Mouse (Mus musculus) heart, embryonic 14.5 days (tissue): ENCODE measurements at regions not wholly inside any gene's neighbourhood (a gene's known extent, or its start where the extent isn't known, plus 50 kb on each side); places are given as distances from the start of the nearest gene placed in this dataset.

ENCODE experiments used
- ATAC-seq: fragments of 200-750 bp; cut with Nextera tagmentation; 2 replicates; pipeline ENCODE4 v1.8.0; 2017; ENCODE audit warnings: low read depth, moderate TSS enrichment; ENCODE audit not compliant: insufficient number of reproducible peaks, insufficient read depth, low FRiP score
- H3K27ac ChIP-seq, 2 experiments: fragments of 200-500 bp in 1 of 2; fragments of 300-500 bp in 1 of 2; sonication (generic) in 1 of 2; replicated peaks in 1 of 2; 2 replicates each; pipeline ENCODE4 v1.5.1; 2012 to 2014; ENCODE audit warnings: low read depth in 2 of 2, low read length in 2 of 2, control low read depth in 1 of 2, mild to moderate bottlenecking in 1 of 2, mixed read lengths in 1 of 2; ENCODE audit not compliant: control insufficient read depth in 1 of 2, insufficient read depth in 1 of 2
- H3K27me3 ChIP-seq: fragments of 300-500 bp; sonication (generic); 2 replicates; pipeline ENCODE4 v1.6.1; 2014; ENCODE audit warnings: mild to moderate bottlenecking, low read length, control low read depth; ENCODE audit not compliant: control insufficient read depth, insufficient read depth
- H3K36me3 ChIP-seq: fragments of 300-500 bp; sonication (generic); 2 replicates; pipeline ENCODE4 v1.6.1; 2014; ENCODE audit warnings: mild to moderate bottlenecking, control low read depth, low read length, mixed read lengths; ENCODE audit not compliant: control insufficient read depth, insufficient read depth
- H3K4me1 ChIP-seq, 2 experiments: fragments of 200-500 bp in 1 of 2; fragments of 300-500 bp in 1 of 2; sonication (generic) in 1 of 2; 2 replicates each; pipeline ENCODE4 v1.6.1; 2012 to 2014; ENCODE audit warnings: low read length in 2 of 2, control low read depth in 1 of 2, mixed read lengths in 1 of 2; ENCODE audit not compliant: control insufficient read depth in 2 of 2, insufficient read depth in 2 of 2
- H3K4me2 ChIP-seq: fragments of 300-500 bp; sonication (generic); 2 replicates; pipeline ENCODE4 v1.6.1; 2014; ENCODE audit warnings: mild to moderate bottlenecking, low read length
- H3K4me3 ChIP-seq, 2 experiments: fragments of 200-500 bp in 1 of 2; fragments of 300-500 bp in 1 of 2; sonication (generic) in 1 of 2; 2 replicates each; pipeline ENCODE4 v1.5.1; 2012 to 2014; ENCODE audit warnings: low read length in 2 of 2, mild to moderate bottlenecking in 2 of 2, control low read depth in 1 of 2, low read depth in 1 of 2, moderate library complexity in 1 of 2; ENCODE audit not compliant: control insufficient read depth in 1 of 2, insufficient read depth in 1 of 2
- H3K9ac ChIP-seq: fragments of 300-500 bp; sonication (generic); 2 replicates; pipeline ENCODE4 v1.6.1; 2014; ENCODE audit warnings: mild to moderate bottlenecking, low read length
- H3K9me3 ChIP-seq: fragments of 300-500 bp; sonication (generic); 2 replicates; pipeline ENCODE4 v1.6.1; 2016; ENCODE audit warnings: low read length, control low read depth; ENCODE audit not compliant: control insufficient read depth
- whole genome bisulfite sequencing: fragments of 180-500 bp; shearing (Covaris S2); extraction: QIAGEN DNeasy Blood & Tissue Kit; methylation state at CpG from one replicate; pipeline ENCODE4 v1.1.7; 2014; 5-methylcytosine and 5-hydroxymethylcytosine counted together

DNA sequence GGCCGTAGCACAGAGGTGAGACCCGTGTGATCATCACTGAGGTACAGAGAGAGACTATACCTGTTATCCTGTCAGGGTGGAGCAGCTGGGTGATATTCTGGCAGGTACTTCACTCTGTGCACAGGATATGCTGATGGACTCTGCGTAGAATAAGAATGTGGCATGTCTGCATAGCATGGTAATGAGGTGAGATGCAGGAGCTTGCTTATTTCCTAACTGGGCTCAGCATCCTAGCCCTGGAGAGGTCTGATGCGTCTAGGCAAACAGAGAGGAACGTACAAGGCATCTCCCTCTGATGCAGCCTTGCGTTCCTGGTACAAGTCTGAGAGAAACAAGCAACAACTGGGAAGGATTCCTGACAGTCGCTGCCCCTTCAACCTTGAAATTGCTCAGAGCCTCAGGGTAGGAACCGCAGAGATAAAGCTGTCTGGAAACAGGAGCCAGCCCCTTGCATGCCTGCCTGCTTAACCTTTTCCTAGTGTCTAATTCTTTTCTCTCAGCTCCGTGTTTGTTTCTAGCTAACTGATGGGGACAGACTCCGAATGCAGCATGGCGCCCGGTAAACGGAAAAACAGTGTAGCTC lies 259.3 kb downstream of the Med10 start:
- H3K4me2 ChIP-seq, result no peak overlapping the region
- H3K9me3 ChIP-seq, result no peaks in the 10 kb centered on the region
- H3K36me3 ChIP-seq, result no peaks in the 10 kb centered on the region
- H3K27me3 ChIP-seq, result no peaks in the 10 kb centered on the region
- WGBS, result 54% methylated on average over 13 of the region's 13 CpGs
- H3K9ac ChIP-seq, result no peak overlapping the region
- ATAC-seq, result no peak
- no peak overlapping the region for H3K27ac ChIP-seq
- no peaks in the 10 kb centered on the region for H3K4me1 ChIP-seq
- H3K4me3 ChIP-seq, result no peak overlapping the region

DNA sequence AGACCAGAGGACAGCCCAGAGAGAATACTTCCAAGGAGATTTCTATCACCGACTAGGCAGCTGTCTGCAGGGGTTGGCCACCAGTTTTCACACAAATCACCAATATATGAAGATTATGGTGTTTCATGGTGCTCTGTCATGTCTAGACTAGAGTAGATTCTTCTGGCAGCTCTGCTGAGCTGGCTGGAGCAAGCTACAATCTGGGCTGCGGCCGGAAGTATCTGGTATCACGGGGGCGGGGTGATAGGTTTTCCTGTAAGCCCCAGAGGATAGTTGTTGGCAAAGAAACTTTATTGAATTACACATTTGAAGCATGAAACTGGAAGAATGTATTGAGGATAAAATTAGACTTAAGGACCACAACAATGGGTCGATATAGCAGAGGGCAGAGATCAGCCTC lies 271.5 kb downstream of the Med10 start:
- Histone ChIP-seq H3K4me1 (peaks cover 0 to 3% of the 10 kb centered on the region in 2 experiments; a peak in 1 of 4 replicates), H3K4me2 (no peak overlapping the region), H3K36me3 (no peaks in the 10 kb centered on the region), H3K9ac (no peak overlapping the region), H3K9me3 (no peaks in the 10 kb centered on the region), H3K4me3 (no peak overlapping the region), H3K27me3 (no peaks in the 10 kb centered on the region), H3K27ac (no peak overlapping the region)
- no peak for ATAC-seq
- 58% methylated on average over 6 of the region's 6 CpGs for WGBS

DNA sequence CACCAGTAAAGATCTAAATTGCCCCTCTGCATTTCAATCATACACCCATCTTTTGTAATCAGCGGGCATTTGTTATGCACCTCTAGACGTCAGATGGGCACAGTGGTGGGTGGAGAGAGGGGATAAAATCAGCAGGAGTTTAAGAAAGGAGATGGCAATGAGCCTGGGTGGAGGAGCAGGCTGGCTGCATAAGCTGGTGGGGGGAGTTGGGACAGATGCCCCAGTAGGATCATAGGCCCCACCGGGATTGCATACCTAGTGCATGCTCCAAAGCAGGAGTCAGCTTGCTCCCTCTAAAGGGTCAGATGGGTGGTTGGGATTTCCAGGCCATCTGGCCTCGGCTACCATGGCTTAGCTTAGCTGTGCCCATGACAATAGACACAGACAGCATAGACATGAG lies 273.2 kb downstream of the Med10 start:
- 76% methylated on average over 4 of the region's 4 CpGs for WGBS

DNA sequence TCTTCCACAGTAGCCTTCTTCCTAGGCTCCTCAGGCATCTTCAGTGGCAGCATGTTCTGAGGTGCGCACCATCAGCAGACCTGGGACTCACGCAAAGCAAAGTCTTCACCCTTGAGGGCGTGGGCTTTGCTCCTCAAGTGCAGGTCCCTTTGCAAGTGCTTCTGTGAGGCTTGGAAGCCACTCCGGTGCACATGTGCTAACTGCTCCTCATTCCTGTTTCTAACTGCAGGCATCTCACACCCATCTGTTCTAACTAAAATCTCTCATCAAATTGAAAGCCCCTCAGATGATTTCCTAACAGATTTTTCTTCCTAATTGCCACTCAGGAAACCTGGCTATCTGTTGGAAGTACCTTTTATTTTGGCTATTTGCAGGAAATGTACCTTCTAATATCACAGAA lies 278.9 kb downstream of the Med10 start:
- no peaks in the 10 kb centered on the region for H3K36me3 ChIP-seq
- H3K27me3 ChIP-seq, result no peaks in the 10 kb centered on the region
- no peak overlapping the region for H3K4me3 ChIP-seq
- no peaks in the 10 kb centered on the region for H3K9me3 ChIP-seq
- 83% methylated on average over 4 of the region's 4 CpGs for WGBS
- H3K27ac ChIP-seq, result no peak overlapping the region
- H3K9ac ChIP-seq, result no peak overlapping the region
- H3K4me2 ChIP-seq, result no peak overlapping the region
- no peak for ATAC-seq
- no peaks in the 10 kb centered on the region for H3K4me1 ChIP-seq

More for the DNA sequence above, 273.2 kb downstream of the Med10 start:
- H3K36me3 ChIP-seq, result no peaks in the 10 kb centered on the region
- no peak overlapping the region for H3K27ac ChIP-seq
- H3K9ac ChIP-seq, result no peak overlapping the region
- H3K27me3 ChIP-seq, result no peaks in the 10 kb centered on the region
- ATAC-seq, result no peak
- no peak overlapping the region for H3K4me3 ChIP-seq
- H3K4me1 ChIP-seq, result peaks cover 0 to 3% of the 10 kb centered on the region in 2 experiments; a peak in 1 of 4 replicates
- no peaks in the 10 kb centered on the region for H3K9me3 ChIP-seq
- H3K4me2 ChIP-seq, result no peak overlapping the region

DNA sequence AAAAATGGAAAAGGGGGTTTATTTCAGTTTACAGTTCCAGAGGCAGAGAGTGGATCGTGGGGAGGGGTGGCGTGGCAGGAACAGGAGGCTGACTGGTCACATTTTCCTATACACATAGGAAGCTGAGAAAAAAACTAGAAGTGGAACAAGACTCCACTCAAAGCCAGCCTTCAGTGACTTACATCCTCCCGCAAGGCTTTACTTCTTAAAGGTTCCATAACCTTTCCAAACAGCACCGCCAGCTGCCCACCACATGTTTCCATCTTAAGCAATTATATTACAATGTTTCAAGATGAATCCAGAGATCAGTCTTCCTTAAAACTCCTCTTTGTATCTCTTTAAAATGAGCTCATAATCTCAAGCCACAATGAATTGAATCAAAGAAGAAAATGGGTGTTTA lies 290.7 kb downstream of the Med10 start:
- Histone ChIP-seq H3K4me3 (no peak overlapping the region), H3K27me3 (no peaks in the 10 kb centered on the region), H3K4me1 (no peaks in the 10 kb centered on the region), H3K27ac (no peak overlapping the region), H3K9ac (no peak overlapping the region), H3K4me2 (no peak overlapping the region), H3K9me3 (no peaks in the 10 kb centered on the region), H3K36me3 (no peaks in the 10 kb centered on the region)
- WGBS, result 54% methylated on average over 4 of the region's 4 CpGs
- ATAC-seq, result no peak

DNA sequence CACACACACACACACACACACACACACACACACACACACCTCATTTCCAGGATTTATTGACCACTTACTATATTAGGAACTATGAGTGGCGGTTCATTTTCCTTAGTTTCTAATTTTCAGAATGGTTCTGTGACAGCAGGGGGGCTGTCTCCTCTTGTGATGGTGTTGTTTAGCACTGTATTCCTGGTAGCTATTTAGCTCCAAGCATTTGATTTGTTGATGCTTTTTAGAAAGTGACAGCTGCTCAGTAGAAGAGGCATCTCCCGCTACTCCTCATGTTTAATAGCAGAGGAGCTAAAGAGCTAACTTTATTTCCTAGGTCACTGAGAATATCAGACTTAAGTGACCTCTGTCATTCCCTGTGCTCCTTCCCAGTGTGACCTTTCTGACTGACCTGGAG lies 291.8 kb downstream of the Med10 start:
- Histone ChIP-seq H3K4me3 (no peak overlapping the region), H3K9me3 (no peaks in the 10 kb centered on the region)

DNA sequence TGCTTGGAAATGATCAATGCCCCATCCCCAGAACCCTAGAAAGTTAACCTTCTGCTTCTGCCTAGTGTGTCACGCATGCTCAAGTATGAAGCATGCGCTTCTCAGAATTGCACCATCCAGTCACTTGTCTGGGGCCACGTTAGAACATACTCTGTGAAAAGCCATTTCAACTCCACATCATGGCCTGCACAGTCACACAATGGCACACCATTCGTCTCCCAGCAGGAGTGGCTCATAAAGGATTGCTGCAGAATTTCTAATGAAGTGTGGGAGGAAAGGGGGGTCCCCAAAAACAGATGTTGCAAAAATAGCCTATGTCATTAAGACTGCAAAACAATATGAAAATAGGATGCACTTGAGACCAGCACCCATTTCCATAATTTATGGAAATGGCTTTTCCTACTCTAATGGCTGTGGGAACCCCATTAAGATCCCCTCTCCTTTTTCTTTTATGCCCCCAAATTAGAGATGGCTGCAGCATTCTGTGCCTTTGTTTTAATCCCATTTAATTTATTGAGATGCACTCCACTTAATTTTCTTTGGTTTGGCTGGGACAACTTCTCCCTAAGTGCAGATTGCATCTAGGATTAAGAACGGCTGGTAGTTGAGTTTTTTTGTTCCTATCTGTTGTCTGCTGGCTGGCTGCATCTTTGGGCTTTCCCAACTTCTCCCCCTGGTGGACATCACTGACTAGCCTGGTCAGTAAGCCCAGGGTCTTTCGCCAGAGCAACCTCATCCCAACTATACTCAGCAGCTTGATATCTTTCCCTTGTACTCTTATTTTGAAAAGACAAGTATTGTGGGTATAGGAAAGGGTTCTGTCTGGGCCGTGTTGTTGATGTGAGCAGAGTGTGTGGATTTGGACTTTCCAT lies 294.5 kb downstream of the Med10 start:
- no peaks in the 10 kb centered on the region for H3K36me3 ChIP-seq
- no peak overlapping the region for H3K9ac ChIP-seq
- no peak overlapping the region for H3K27ac ChIP-seq
- no peaks in the 10 kb centered on the region for H3K4me1 ChIP-seq
- no peaks in the 10 kb centered on the region for H3K9me3 ChIP-seq
- H3K4me2 ChIP-seq, result no peak overlapping the region
- H3K4me3 ChIP-seq, result no peak overlapping the region
- 59% methylated on average over 7 of the region's 7 CpGs for WGBS
- ATAC-seq, result no peak
- H3K27me3 ChIP-seq, result no peaks in the 10 kb centered on the region

More for the DNA sequence above, 291.8 kb downstream of the Med10 start:
- no peaks in the 10 kb centered on the region for H3K27me3 ChIP-seq
- no peak overlapping the region for H3K9ac ChIP-seq
- H3K27ac ChIP-seq, result no peak overlapping the region
- ATAC-seq, result no peak
- H3K4me1 ChIP-seq, result no peaks in the 10 kb centered on the region
- H3K4me2 ChIP-seq, result no peak overlapping the region
- WGBS, result 67% methylated on average over 2 of the region's 2 CpGs
- H3K36me3 ChIP-seq, result no peaks in the 10 kb centered on the region
